Mouse (Mus musculus): ENCODE results near the gene Itgb6. TPM values are rescaled to one million over a fixed set of nuclear protein-coding genes. Genes with fewer than 3 reads are reported as not detected.

The Itgb6 gene
- polyA plus RNA-seq, 1 experiment from 2014 or later: 0.06 TPM

- no peaks in the 10 kb centered on the region for H3K27me3 ChIP-seq (ENCODE audit: insufficient read depth, low read length)
- no peaks in the 10 kb centered on the region for H3K9me3 ChIP-seq (ENCODE audit: low read length)
- H3K9ac ChIP-seq (replicated peaks): no peak overlapping the region
- ATAC-seq (no peak), DNase-seq (no peak)
- H3K4me2 ChIP-seq (ENCODE audit: low read depth, low read length): no peak overlapping the region
- H3K4me1 ChIP-seq (ENCODE audit: insufficient read depth): no peaks in the 10 kb centered on the region
- no peak overlapping the region for H3K4me3 ChIP-seq (ENCODE audit: low read depth, low read length)
- 72% methylated on average over 4 of the region's 4 CpGs for WGBS (ENCODE audit: insufficient replicate concordance)
- no peak overlapping the region for H3K27ac ChIP-seq (ENCODE audit: low read depth)
- no peaks in the 10 kb centered on the region for H3K36me3 ChIP-seq (replicated peaks; ENCODE audit: insufficient read depth, low read length)
- TF ChIP-seq EP300 (IDR thresholded peaks at IDR 0.05; ENCODE audit: low read depth): no peak
- TF ChIP-seq CTCF (IDR thresholded peaks at IDR 0.05; ENCODE audit: low read depth): no peak
These were observed 139.0 kb downstream of the Itgb6 start for GRCm38 (mm10) chr2:60583416-60583815.

- Histone ChIP-seq H3K4me1 (ENCODE audit: insufficient read depth) (peaks cover 4% of the 10 kb centered on the region), H3K4me3 (ENCODE audit: low read depth, low read length) (no peak overlapping the region), H3K9me3 (ENCODE audit: low read length) (no peaks in the 10 kb centered on the region), H3K9ac (replicated peaks) (no peak overlapping the region), H3K27me3 (ENCODE audit: insufficient read depth, low read length) (no peaks in the 10 kb centered on the region), H3K27ac (ENCODE audit: low read depth) (no peak overlapping the region), H3K36me3 (replicated peaks; ENCODE audit: insufficient read depth, low read length) (no peaks in the 10 kb centered on the region), H3K4me2 (ENCODE audit: low read depth, low read length) (no peak overlapping the region)
- no peak for TF ChIP-seq CTCF (IDR thresholded peaks at IDR 0.05; ENCODE audit: low read depth)
- TF ChIP-seq EP300 (IDR thresholded peaks at IDR 0.05; ENCODE audit: low read depth): no peak
- WGBS (ENCODE audit: insufficient replicate concordance): 35% methylated on average over 4 of the region's 4 CpGs
- DNase-seq (no peak), ATAC-seq (no peak)
These were observed 167.9 kb downstream of the Itgb6 start for GRCm38 (mm10) chr2:60554561-60554960.

- H3K27me3 ChIP-seq (ENCODE audit: insufficient read depth, low read length): no peaks in the 10 kb centered on the region
- ATAC-seq (peak; percentile 47; the same call in 1 of the 2 replicates), DNase-seq (peak; percentile 60)
- H3K4me2 ChIP-seq (ENCODE audit: low read depth, low read length): peak within 1 kb of the TSS; percentile 75
- TF ChIP-seq EP300 (IDR thresholded peaks at IDR 0.05; ENCODE audit: low read depth): no peak
- TF ChIP-seq CTCF (IDR thresholded peaks at IDR 0.05; ENCODE audit: low read depth): no peak
- peak within 1 kb of the TSS; percentile 23; the same call in 1 of the 2 replicates for H3K9ac ChIP-seq (replicated peaks)
- H3K9me3 ChIP-seq (ENCODE audit: low read length): no peaks in the 10 kb centered on the region
- WGBS (ENCODE audit: insufficient replicate concordance): 9% methylated on average over 33 of the region's 33 CpGs
- H3K27ac ChIP-seq (ENCODE audit: low read depth): no peak within 1 kb of the TSS
- H3K4me3 ChIP-seq (ENCODE audit: low read depth, low read length): peak within 1 kb of the TSS; percentile 44
- H3K4me1 ChIP-seq (ENCODE audit: insufficient read depth): peaks cover 4% of the 10 kb centered on the region
- H3K36me3 ChIP-seq (replicated peaks; ENCODE audit: insufficient read depth, low read length): no peaks in the 10 kb centered on the region
These were observed 169.4 kb downstream of the Itgb6 start, which contains the start of gene Pla2r1 for GRCm38 (mm10) chr2:60552902-60553682. Gene Pla2r1, minus strand, starts transcription at chr2:60553308.

- Histone ChIP-seq H3K36me3 (replicated peaks; ENCODE audit: insufficient read depth, low read length) (no peaks in the 10 kb centered on the region), H3K9me3 (ENCODE audit: low read length) (no peaks in the 10 kb centered on the region), H3K4me1 (ENCODE audit: insufficient read depth) (peaks cover 4% of the 10 kb centered on the region), H3K4me2 (ENCODE audit: low read depth, low read length) (peak overlapping the region; percentile 75), H3K9ac (replicated peaks) (peak overlapping the region; percentile 23; the same call in 1 of the 2 replicates), H3K27me3 (ENCODE audit: insufficient read depth, low read length) (no peaks in the 10 kb centered on the region), H3K4me3 (ENCODE audit: low read depth, low read length) (peak overlapping the region; percentile 44), H3K27ac (ENCODE audit: low read depth) (no peak overlapping the region)
- DNase-seq: no peak
- TF ChIP-seq CTCF (IDR thresholded peaks at IDR 0.05; ENCODE audit: low read depth): no peak
- TF ChIP-seq EP300 (IDR thresholded peaks at IDR 0.05; ENCODE audit: low read depth): no peak
- no peak for ATAC-seq
- 40% methylated on average over 21 of the region's 21 CpGs for WGBS (ENCODE audit: insufficient replicate concordance)
These were observed 170.1 kb downstream of the Itgb6 start for GRCm38 (mm10) chr2:60552177-60552901.

DNA sequence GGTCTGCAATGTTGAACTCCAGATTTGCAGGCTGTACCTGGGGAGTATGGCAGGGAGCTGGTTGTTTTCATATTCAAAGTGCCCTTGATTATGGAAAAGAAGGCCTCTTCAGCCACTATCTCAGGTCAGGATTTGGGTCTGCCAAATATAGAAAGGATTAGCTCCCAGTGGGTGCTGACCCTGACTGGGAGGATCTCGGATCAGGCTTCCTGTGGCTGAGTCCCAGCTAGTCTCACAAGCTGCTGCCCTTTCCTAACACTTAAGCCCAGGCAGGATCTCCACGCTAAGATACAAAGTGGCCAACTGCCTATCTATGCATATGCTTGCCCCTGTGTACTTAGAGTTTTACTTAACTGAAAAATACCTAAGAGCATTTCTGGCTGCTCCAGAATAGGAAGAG is 170.8 kb downstream of the Itgb6 start:
- no peak for DNase-seq
- Histone ChIP-seq H3K9me3 (ENCODE audit: low read length) (no peaks in the 10 kb centered on the region), H3K27me3 (ENCODE audit: insufficient read depth, low read length) (no peaks in the 10 kb centered on the region), H3K36me3 (replicated peaks; ENCODE audit: insufficient read depth, low read length) (no peaks in the 10 kb centered on the region), H3K27ac (ENCODE audit: low read depth) (no peak overlapping the region), H3K4me3 (ENCODE audit: low read depth, low read length) (no peak overlapping the region), H3K9ac (replicated peaks) (no peak overlapping the region), H3K4me1 (ENCODE audit: insufficient read depth) (peaks cover 4% of the 10 kb centered on the region), H3K4me2 (ENCODE audit: low read depth, low read length) (no peak overlapping the region)
- TF ChIP-seq CTCF (IDR thresholded peaks at IDR 0.05; ENCODE audit: low read depth): no peak
- TF ChIP-seq EP300 (IDR thresholded peaks at IDR 0.05; ENCODE audit: low read depth): no peak
- ATAC-seq: no peak
- WGBS (ENCODE audit: insufficient replicate concordance): 53% methylated on average over 2 of the region's 2 CpGs

DNA sequence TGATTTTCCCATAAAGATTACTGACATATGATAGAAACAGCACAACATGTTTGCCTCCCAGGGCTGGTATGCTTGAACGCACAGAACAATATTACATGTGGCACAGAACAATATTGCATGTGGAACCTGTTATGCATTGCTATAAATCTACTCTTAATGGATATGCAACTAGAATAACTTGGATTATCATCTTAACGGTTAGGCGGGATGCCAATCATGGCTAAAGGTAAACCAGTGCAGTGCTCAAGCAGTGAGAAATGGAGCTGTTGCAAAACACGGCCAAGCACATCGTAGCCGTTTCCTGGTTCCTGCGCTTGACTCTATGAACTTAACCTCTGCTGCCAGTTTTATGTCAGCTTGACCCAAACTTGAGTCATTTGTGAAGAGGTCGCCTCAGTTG is 171.9 kb downstream of the Itgb6 start:
- Histone ChIP-seq H3K27ac (ENCODE audit: low read depth) (no peak overlapping the region), H3K4me1 (ENCODE audit: insufficient read depth) (peaks cover 4% of the 10 kb centered on the region), H3K9me3 (ENCODE audit: low read length) (no peaks in the 10 kb centered on the region), H3K27me3 (ENCODE audit: insufficient read depth, low read length) (no peaks in the 10 kb centered on the region), H3K9ac (replicated peaks) (no peak overlapping the region), H3K4me3 (ENCODE audit: low read depth, low read length) (no peak overlapping the region), H3K36me3 (replicated peaks; ENCODE audit: insufficient read depth, low read length) (no peaks in the 10 kb centered on the region), H3K4me2 (ENCODE audit: low read depth, low read length) (no peak overlapping the region)
- 85% methylated on average over 8 of the region's 8 CpGs for WGBS (ENCODE audit: insufficient replicate concordance)
- ATAC-seq: no peak
- no peak for DNase-seq
- no peak for TF ChIP-seq CTCF (IDR thresholded peaks at IDR 0.05; ENCODE audit: low read depth)
- TF ChIP-seq EP300 (IDR thresholded peaks at IDR 0.05; ENCODE audit: low read depth): no peak

Measured in liver, postnatal 0 days (tissue).